Mouse (Mus musculus): Measurements from ENCODE around the gene Icos. TPM values are rescaled to one million over a fixed set of nuclear protein-coding genes. Genes with fewer than 3 reads are reported as not detected.

Gene Icos
- polyA plus RNA-seq, 1 experiment from 2014 or later: 0.14 TPM

- 94% methylated on average over 5 of the region's 5 CpGs for WGBS (ENCODE audit: insufficient replicate concordance)
- Histone ChIP-seq H3K4me3 (ENCODE audit: low read depth, low read length) (no peak overlapping the region), H3K4me2 (no peak overlapping the region), H3K27me3 (ENCODE audit: control insufficient read depth, insufficient read depth, low read length) (no peaks in the 10 kb centered on the region), H3K4me1 (ENCODE audit: control insufficient read depth, insufficient read depth, low read length) (no peaks in the 10 kb centered on the region), H3K27ac (ENCODE audit: low read depth, low read length) (no peak overlapping the region), H3K9ac (ENCODE audit: low read depth, low read length) (no peak overlapping the region), H3K36me3 (ENCODE audit: control insufficient read depth, insufficient read depth, low read length) (no peaks in the 10 kb centered on the region), H3K9me3 (replicated peaks; ENCODE audit: control insufficient read depth, low read length) (no peaks in the 10 kb centered on the region)
- no peak for ATAC-seq (replicated peaks; ENCODE audit: insufficient number of reproducible peaks, low FRiP score, low TSS enrichment)
Measured at GRCm38 (mm10) chr1:60941056-60942048, 36.4 kb upstream of the Icos start.

DNA sequence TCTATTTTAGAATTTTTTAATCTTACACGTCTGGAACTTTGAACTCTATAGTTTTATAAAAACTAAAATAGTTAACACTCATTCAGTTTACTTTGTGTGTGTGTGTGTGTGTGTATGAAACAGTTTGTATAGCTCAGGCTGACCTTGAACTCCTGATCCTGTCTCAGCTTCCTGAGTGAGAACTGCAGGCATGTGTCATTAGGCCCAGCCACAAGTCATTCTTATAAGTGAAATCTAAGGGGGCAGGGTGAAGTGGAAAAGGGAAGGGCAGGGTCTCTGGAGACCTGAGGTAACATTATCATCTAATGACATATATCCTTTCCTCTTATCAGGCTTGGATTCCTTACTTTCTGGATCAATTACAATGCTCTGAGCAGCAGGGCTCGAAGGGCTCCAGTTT, 34.8 kb upstream of the Icos start:
- Histone ChIP-seq H3K4me1 (ENCODE audit: control insufficient read depth, insufficient read depth, low read length) (no peaks in the 10 kb centered on the region), H3K36me3 (ENCODE audit: control insufficient read depth, insufficient read depth, low read length) (no peaks in the 10 kb centered on the region), H3K4me3 (ENCODE audit: low read depth, low read length) (no peak overlapping the region), H3K4me2 (no peak overlapping the region), H3K9me3 (replicated peaks; ENCODE audit: control insufficient read depth, low read length) (no peaks in the 10 kb centered on the region), H3K9ac (ENCODE audit: low read depth, low read length) (no peak overlapping the region), H3K27me3 (ENCODE audit: control insufficient read depth, insufficient read depth, low read length) (no peaks in the 10 kb centered on the region), H3K27ac (ENCODE audit: low read depth, low read length) (no peak overlapping the region)
- 74% methylated on average over 2 of the region's 2 CpGs for WGBS (ENCODE audit: insufficient replicate concordance)
- ATAC-seq (replicated peaks; ENCODE audit: insufficient number of reproducible peaks, low FRiP score, low TSS enrichment): no peak

DNA sequence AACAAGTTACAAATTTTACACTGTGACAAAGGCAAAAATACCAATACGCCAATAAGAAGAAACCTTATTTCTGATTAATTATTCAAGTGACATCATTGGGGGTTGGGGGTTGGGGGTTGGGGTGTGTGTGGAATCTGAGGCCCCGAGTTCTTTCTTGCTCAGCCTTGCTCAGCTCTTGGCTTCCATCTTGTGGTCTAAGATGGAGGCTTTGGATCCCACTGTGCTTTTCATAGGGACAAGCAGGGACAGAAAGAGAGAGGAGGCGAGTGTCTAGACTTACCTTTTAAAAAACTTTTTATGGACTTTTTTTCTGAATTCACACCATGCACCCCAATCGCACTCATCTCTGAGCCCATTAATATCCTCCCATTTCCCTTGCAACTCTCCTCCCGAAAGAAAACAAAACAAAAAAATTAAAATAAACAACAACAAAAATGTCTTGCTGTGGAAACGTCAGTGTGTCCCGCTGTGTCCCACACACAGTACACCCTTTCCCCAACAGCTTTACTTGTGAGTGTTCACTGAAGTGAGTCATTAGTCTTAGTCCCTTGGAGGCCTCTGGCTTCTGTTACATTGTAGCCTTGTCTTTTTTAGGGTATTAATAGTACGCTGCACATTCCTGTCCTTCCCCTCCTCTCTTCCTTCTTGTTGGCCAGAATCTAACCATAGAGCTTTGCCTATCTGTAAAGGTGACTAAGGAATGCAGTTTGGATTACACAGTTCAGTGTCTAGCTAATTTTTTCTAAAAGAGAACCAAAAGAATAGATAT, 31.9 kb upstream of the Icos start:
- no peaks in the 10 kb centered on the region for H3K4me1 ChIP-seq (ENCODE audit: control insufficient read depth, insufficient read depth, low read length)
- H3K4me2 ChIP-seq: no peak overlapping the region
- ATAC-seq (replicated peaks; ENCODE audit: insufficient number of reproducible peaks, low FRiP score, low TSS enrichment): no peak
- H3K9me3 ChIP-seq (replicated peaks; ENCODE audit: control insufficient read depth, low read length): no peaks in the 10 kb centered on the region
- H3K4me3 ChIP-seq (ENCODE audit: low read depth, low read length): no peak overlapping the region
- H3K36me3 ChIP-seq (ENCODE audit: control insufficient read depth, insufficient read depth, low read length): no peaks in the 10 kb centered on the region
- H3K27ac ChIP-seq (ENCODE audit: low read depth, low read length): peak overlapping the region; percentile 42; the same call in 1 of the 2 replicates
- no peak overlapping the region for H3K9ac ChIP-seq (ENCODE audit: low read depth, low read length)
- WGBS (ENCODE audit: insufficient replicate concordance): 66% methylated on average over 8 of the region's 8 CpGs
- no peaks in the 10 kb centered on the region for H3K27me3 ChIP-seq (ENCODE audit: control insufficient read depth, insufficient read depth, low read length)

DNA sequence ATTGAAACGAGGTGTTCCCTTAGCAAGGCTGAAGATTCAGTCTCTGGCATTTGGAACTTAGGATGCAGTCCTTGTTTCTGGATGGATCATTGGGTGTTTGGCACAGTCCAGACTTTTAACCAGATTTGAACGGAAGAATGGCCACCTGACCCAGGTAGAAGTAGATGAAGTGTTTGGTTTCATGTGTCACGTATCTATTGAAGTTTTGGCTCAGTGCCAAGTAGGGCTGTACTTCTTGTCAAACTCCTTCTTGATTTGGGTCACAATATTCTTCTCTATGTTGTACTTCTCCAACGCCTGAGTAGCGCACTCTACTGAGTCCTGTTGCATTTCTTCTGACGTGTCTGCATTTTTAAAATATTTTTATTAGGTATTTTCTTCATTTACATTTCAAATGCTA, 29.6 kb upstream of the Icos start:
- Histone ChIP-seq H3K27ac (ENCODE audit: low read depth, low read length) (no peak overlapping the region), H3K4me2 (no peak overlapping the region), H3K9me3 (replicated peaks; ENCODE audit: control insufficient read depth, low read length) (no peaks in the 10 kb centered on the region), H3K36me3 (ENCODE audit: control insufficient read depth, insufficient read depth, low read length) (no peaks in the 10 kb centered on the region), H3K9ac (ENCODE audit: low read depth, low read length) (no peak overlapping the region), H3K4me3 (ENCODE audit: low read depth, low read length) (no peak overlapping the region), H3K4me1 (ENCODE audit: control insufficient read depth, insufficient read depth, low read length) (peaks cover 5% of the 10 kb centered on the region; the same call in 1 of the 2 replicates), H3K27me3 (ENCODE audit: control insufficient read depth, insufficient read depth, low read length) (no peaks in the 10 kb centered on the region)
- WGBS (ENCODE audit: insufficient replicate concordance): 81% methylated on average over 6 of the region's 6 CpGs
- no peak for ATAC-seq (replicated peaks; ENCODE audit: insufficient number of reproducible peaks, low FRiP score, low TSS enrichment)

- Histone ChIP-seq H3K27ac (ENCODE audit: low read depth, low read length) (peak overlapping the region; percentile 41; the same call in 1 of the 2 replicates), H3K4me3 (ENCODE audit: low read depth, low read length) (no peak overlapping the region), H3K27me3 (ENCODE audit: control insufficient read depth, insufficient read depth, low read length) (no peaks in the 10 kb centered on the region), H3K9ac (ENCODE audit: low read depth, low read length) (no peak overlapping the region), H3K4me1 (ENCODE audit: control insufficient read depth, insufficient read depth, low read length) (peaks cover 5% of the 10 kb centered on the region; the same call in 1 of the 2 replicates), H3K36me3 (ENCODE audit: control insufficient read depth, insufficient read depth, low read length) (no peaks in the 10 kb centered on the region), H3K9me3 (replicated peaks; ENCODE audit: control insufficient read depth, low read length) (no peaks in the 10 kb centered on the region), H3K4me2 (no peak overlapping the region; the same call in 1 of the 2 replicates)
- 47% methylated on average over 7 of the region's 7 CpGs for WGBS (ENCODE audit: insufficient replicate concordance)
- no peak for ATAC-seq (replicated peaks; ENCODE audit: insufficient number of reproducible peaks, low FRiP score, low TSS enrichment)
Measured at GRCm38 (mm10) chr1:60952958-60953357, 24.8 kb upstream of the Icos start.

GRCm38 (mm10) chr1:60953686-60954085, 24.0 kb upstream of the Icos start:
- Histone ChIP-seq H3K27me3 (ENCODE audit: control insufficient read depth, insufficient read depth, low read length) (no peaks in the 10 kb centered on the region), H3K9me3 (replicated peaks; ENCODE audit: control insufficient read depth, low read length) (no peaks in the 10 kb centered on the region), H3K27ac (ENCODE audit: low read depth, low read length) (no peak overlapping the region), H3K4me1 (ENCODE audit: control insufficient read depth, insufficient read depth, low read length) (peaks cover 5% of the 10 kb centered on the region; the same call in 1 of the 2 replicates), H3K9ac (ENCODE audit: low read depth, low read length) (no peak overlapping the region), H3K4me3 (ENCODE audit: low read depth, low read length) (no peak overlapping the region), H3K4me2 (no peak overlapping the region), H3K36me3 (ENCODE audit: control insufficient read depth, insufficient read depth, low read length) (no peaks in the 10 kb centered on the region)
- no peak for ATAC-seq (replicated peaks; ENCODE audit: insufficient number of reproducible peaks, low FRiP score, low TSS enrichment)
- 84% methylated on average over 7 of the region's 7 CpGs for WGBS (ENCODE audit: insufficient replicate concordance)

GRCm38 (mm10) chr1:60954759-60955158, 23.0 kb upstream of the Icos start:
- no peak for ATAC-seq (replicated peaks; ENCODE audit: insufficient number of reproducible peaks, low FRiP score, low TSS enrichment)
- peaks cover 10% of the 10 kb centered on the region; the same call in 1 of the 2 replicates for H3K4me1 ChIP-seq (ENCODE audit: control insufficient read depth, insufficient read depth, low read length)
- no peak overlapping the region for H3K4me3 ChIP-seq (ENCODE audit: low read depth, low read length)
- no peaks in the 10 kb centered on the region for H3K9me3 ChIP-seq (replicated peaks; ENCODE audit: control insufficient read depth, low read length)
- no peaks in the 10 kb centered on the region for H3K27me3 ChIP-seq (ENCODE audit: control insufficient read depth, insufficient read depth, low read length)
- no peaks in the 10 kb centered on the region for H3K36me3 ChIP-seq (ENCODE audit: control insufficient read depth, insufficient read depth, low read length)
- H3K27ac ChIP-seq (ENCODE audit: low read depth, low read length): no peak overlapping the region
- H3K9ac ChIP-seq (ENCODE audit: low read depth, low read length): no peak overlapping the region
- no peak overlapping the region for H3K4me2 ChIP-seq
- 64% methylated on average over 2 of the region's 2 CpGs for WGBS (ENCODE audit: insufficient replicate concordance)

DNA sequence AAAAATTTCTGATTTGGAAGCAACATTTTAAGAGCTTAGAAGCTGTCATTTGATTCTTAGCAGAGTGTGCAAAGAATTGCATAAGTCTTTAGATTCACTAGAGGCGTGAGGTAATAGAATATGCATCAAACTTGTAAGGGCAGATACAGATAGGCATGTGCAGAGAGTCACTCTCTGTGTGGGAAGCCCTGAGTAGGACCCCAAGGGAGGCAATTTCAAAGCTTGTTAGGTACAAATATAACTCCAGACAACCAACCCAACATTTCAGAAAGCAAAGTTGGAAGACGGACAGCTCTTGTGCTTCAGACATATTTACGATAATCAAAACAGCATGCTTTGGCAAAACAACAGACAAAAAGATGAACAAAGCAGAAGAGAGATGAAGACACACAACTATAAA, 22.5 kb upstream of the Icos start:
- H3K9ac ChIP-seq (ENCODE audit: low read depth, low read length): no peak overlapping the region
- peaks cover 10% of the 10 kb centered on the region; the same call in 1 of the 2 replicates for H3K4me1 ChIP-seq (ENCODE audit: control insufficient read depth, insufficient read depth, low read length)
- H3K27ac ChIP-seq (ENCODE audit: low read depth, low read length): no peak overlapping the region
- 87% methylated on average over 3 of the region's 3 CpGs for WGBS (ENCODE audit: insufficient replicate concordance)
- no peak for ATAC-seq (replicated peaks; ENCODE audit: insufficient number of reproducible peaks, low FRiP score, low TSS enrichment)
- no peaks in the 10 kb centered on the region for H3K36me3 ChIP-seq (ENCODE audit: control insufficient read depth, insufficient read depth, low read length)
- H3K27me3 ChIP-seq (ENCODE audit: control insufficient read depth, insufficient read depth, low read length): no peaks in the 10 kb centered on the region
- H3K4me2 ChIP-seq: no peak overlapping the region
- H3K9me3 ChIP-seq (replicated peaks; ENCODE audit: control insufficient read depth, low read length): no peaks in the 10 kb centered on the region
- H3K4me3 ChIP-seq (ENCODE audit: low read depth, low read length): no peak overlapping the region

All from heart, embryonic 11.5 days (tissue).